Mouse (Mus musculus) testis, adult 2 months (tissue): ENCODE results near the gene Vgll2. TPM values are rescaled to one million over a fixed set of nuclear protein-coding genes. Genes with fewer than 3 reads are reported as not detected.
A peak's percentile ranks its signal among the peaks of the same experiment; 100 is the strongest.

Source experiments
- H3K27ac ChIP-seq: fragments of 200-500 bp; 2 replicates; pipeline ENCODE4 v1.5.1; 2012; ENCODE audit warnings: low read depth, low read length; ENCODE audit not compliant: control insufficient read depth, insufficient read depth
- H3K27me3 ChIP-seq: fragments of 200-500 bp; 2 replicates; pipeline ENCODE4 v1.6.1; 2012; ENCODE audit warnings: mild to moderate bottlenecking, low read length, moderate library complexity; ENCODE audit not compliant: control insufficient read depth, insufficient read depth
- H3K36me3 ChIP-seq: fragments of 200-500 bp; 2 replicates; pipeline ENCODE4 v1.6.1; 2012; ENCODE audit warnings: mild to moderate bottlenecking, low read length; ENCODE audit not compliant: control insufficient read depth, insufficient read depth
- H3K4me1 ChIP-seq: fragments of 200-500 bp; 2 replicates; pipeline ENCODE4 v1.6.1; 2012; ENCODE audit warnings: low read length; ENCODE audit not compliant: control insufficient read depth, insufficient read depth
- H3K4me3 ChIP-seq: fragments of 200-500 bp; 2 replicates; pipeline ENCODE4 v1.5.1; 2012; ENCODE audit warnings: low read depth, mild to moderate bottlenecking, low read length, moderate library complexity, mixed read lengths; ENCODE audit not compliant: control insufficient read depth
- CTCF ChIP-seq: fragments of 200-500 bp; IDR thresholded peaks from 2 replicates; pipeline ENCODE4 v1.5.1; 2012; ENCODE audit warnings: low read depth, mild to moderate bottlenecking, inconsistent platforms, low read length, moderate library complexity; ENCODE audit not compliant: control insufficient read depth, insufficient read depth, insufficient replicate concordance
- POLR2A ChIP-seq: fragments of 200-500 bp; IDR thresholded peaks from 2 replicates; pipeline ENCODE4 v1.6.1; 2012; ENCODE audit warnings: low read depth, mild to moderate bottlenecking, inconsistent platforms, low read length, moderate library complexity; ENCODE audit not compliant: control insufficient read depth
- polyA plus RNA-seq: library from polyadenylated mRNA; depleted of rRNA; stranded (reverse); fragments of >200 nt; gene quantifications from 2 replicates; pipeline ENCODE4 v1.2.3, GENCODE M21; 2012

Gene Vgll2
- polyA plus RNA-seq, 1 experiment = not detected

- Histone ChIP-seq H3K27me3 (peaks cover 2% of the 10 kb centered on the region; the same call in 1 of the 2 replicates), H3K27ac (no peak overlapping the region)
These were observed 437 bp upstream of the Vgll2 start for GRCm38 (mm10) chr10:52021736-52022394.

GRCm38 (mm10) chr10:52023213-52024052, 1.1 kb downstream of the Vgll2 start:
- H3K4me1 ChIP-seq = peaks cover 12% of the 10 kb centered on the region
- H3K27ac ChIP-seq = no peak overlapping the region
- no peaks in the 10 kb centered on the region for H3K36me3 ChIP-seq
- H3K27me3 ChIP-seq = peaks cover 2% of the 10 kb centered on the region; the same call in 1 of the 2 replicates
- H3K4me3 ChIP-seq = no peak overlapping the region; the same call in 1 of the 2 replicates
- TF ChIP-seq POLR2A (no peak), CTCF (no peak)

More at GRCm38 (mm10) chr10:52021736-52022394, 437 bp upstream of the Vgll2 start:
- Histone ChIP-seq H3K36me3 (no peaks in the 10 kb centered on the region), H3K4me3 (no peak overlapping the region; the same call in 1 of the 2 replicates), H3K4me1 (peaks cover 9% of the 10 kb centered on the region)
- TF ChIP-seq CTCF (no peak), POLR2A (no peak)

- no peak overlapping the region for H3K4me3 ChIP-seq
- peaks cover 2% of the 10 kb centered on the region; the same call in 1 of the 2 replicates for H3K27me3 ChIP-seq
- no peaks in the 10 kb centered on the region for H3K36me3 ChIP-seq
- peaks cover 12% of the 10 kb centered on the region for H3K4me1 ChIP-seq
- H3K27ac ChIP-seq = no peak overlapping the region
- TF ChIP-seq POLR2A = no peak
- no peak for TF ChIP-seq CTCF
These were observed 1.7 kb downstream of the Vgll2 start for GRCm38 (mm10) chr10:52024053-52024410.

GRCm38 (mm10) chr10:52025291-52025690, 3.0 kb downstream of the Vgll2 start:
- no peak for TF ChIP-seq CTCF
- TF ChIP-seq POLR2A = no peak
- H3K4me3 ChIP-seq = no peak overlapping the region
- H3K27ac ChIP-seq = no peak overlapping the region
- H3K4me1 ChIP-seq = peaks cover 12% of the 10 kb centered on the region
- H3K27me3 ChIP-seq = peaks cover 2% of the 10 kb centered on the region; the same call in 1 of the 2 replicates
- H3K36me3 ChIP-seq = no peaks in the 10 kb centered on the region

GRCm38 (mm10) chr10:52025821-52026220, 3.5 kb downstream of the Vgll2 start:
- no peak overlapping the region for H3K4me3 ChIP-seq
- peaks cover 12% of the 10 kb centered on the region for H3K4me1 ChIP-seq
- no peaks in the 10 kb centered on the region for H3K36me3 ChIP-seq
- H3K27ac ChIP-seq = no peak overlapping the region
- TF ChIP-seq CTCF (no peak), POLR2A (no peak)
- H3K27me3 ChIP-seq = peaks cover 2% of the 10 kb centered on the region; the same call in 1 of the 2 replicates

GRCm38 (mm10) chr10:52027161-52028035, 5.1 kb downstream of the Vgll2 start:
- no peaks in the 10 kb centered on the region for H3K36me3 ChIP-seq
- TF ChIP-seq CTCF (no peak), POLR2A (no peak)
- no peak overlapping the region for H3K27ac ChIP-seq
- peak overlapping the region; percentile 12; the same call in 1 of the 2 replicates for H3K4me3 ChIP-seq
- H3K27me3 ChIP-seq = peaks cover 2% of the 10 kb centered on the region; the same call in 1 of the 2 replicates
- peaks cover 9% of the 10 kb centered on the region for H3K4me1 ChIP-seq
